Mouse (Mus musculus): ENCODE measurements at regions not wholly inside any gene's neighbourhood (a gene's known extent, or its start where the extent isn't known, plus 50 kb on each side); places are given as distances from the start of the nearest gene placed in this dataset.
"Not testable (repeated sequence)": the region's sequence is repeated elsewhere in the genome, so short reads cannot be mapped to it uniquely, and the experiment has no call there.

DNA sequence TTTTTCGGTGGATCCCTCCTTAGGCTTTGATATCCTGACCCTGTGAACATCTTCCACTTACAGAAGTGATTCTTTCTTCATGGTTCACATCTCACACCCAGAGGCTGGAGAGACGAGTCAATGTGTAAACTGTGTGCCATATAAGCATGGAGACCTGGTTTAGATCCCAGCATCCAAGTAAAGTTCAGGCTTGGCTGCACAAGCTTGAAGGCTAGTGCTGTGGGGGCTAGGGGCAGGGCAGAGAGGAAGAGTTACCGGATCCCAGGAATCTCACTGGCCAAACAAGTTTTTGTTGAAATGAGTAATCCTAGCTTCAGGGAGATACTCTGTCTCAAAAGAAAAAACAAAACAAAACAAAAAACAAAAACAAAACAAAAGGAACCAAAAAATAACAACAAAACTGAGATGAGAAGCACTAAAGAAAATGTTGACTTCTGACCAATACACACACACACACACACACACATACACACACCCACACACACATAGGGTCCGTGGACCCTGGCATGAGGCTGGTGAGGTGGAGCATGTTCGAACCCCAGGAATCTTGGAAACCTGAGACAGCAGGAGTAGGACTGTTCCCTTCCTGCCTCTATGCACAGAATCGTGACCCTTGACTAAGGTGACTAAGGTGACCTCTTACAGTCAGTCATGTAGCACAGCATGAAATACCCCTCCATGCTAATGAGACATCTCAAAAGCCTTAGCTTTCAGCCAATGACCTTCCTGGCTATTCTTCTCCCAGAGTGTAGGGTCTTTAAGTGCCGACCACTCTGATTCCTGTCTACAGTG lies 55.2 kb downstream of the Gm12728 start:
- DNase-seq (ENCODE audit: low spot score), result no peak

DNA sequence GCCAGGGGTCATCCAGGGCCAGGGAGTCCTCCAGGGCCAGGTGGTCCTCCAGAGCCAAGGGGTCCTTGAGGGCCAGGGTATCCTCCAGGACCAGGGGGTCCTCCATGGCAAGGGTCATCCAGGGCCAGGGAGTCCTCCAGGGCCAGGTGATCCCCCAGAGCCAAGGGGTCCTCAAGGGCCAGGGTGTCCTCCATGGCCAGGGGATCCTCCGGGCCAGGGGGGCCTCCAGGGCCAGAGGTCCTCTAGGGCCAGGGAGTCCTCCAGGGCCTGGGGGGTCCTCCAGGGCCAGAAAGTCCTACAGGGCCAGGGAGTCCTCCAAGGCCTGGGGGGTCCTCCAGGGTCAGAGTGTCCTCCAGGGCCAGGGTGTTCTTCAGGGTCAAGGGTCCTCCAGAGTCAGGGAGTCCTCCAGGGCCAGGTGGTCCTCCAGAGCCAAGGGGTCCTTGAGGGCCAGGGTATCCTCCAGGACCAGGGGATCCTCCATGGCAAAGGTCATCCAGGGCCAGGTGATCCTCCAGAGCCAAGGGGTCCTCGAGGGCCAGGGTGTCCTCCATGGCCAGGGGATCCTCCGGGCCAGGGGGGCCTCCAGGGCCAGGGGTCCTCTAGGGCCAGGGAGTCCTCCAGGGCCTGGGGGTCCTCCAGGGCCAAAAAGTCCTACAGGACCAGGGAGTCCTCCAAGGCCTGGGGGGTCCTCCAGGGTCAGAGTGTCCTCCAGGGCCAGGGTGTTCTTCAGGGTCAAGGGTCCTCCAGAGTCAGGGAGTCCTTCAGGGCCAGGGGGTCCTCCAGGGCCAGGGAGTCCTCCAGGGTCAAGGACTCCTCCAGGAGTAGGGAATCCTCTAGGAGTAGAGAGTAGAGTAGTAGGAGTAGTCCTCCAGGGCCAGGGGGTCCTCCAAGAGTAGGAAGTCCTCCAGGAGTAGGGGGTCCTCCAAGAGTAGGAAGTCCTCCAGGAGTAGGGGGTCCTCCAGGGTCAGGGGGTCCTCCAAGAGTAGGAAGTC lies 56.6 kb downstream of the Gm12728 start:
- DNase-seq (ENCODE audit: low spot score), result not testable (repeated sequence)

GRCm38 (mm10) chr4:105853086-105853485 lies 63.4 kb downstream of the Gm12728 start:
- no peak for DNase-seq (ENCODE audit: low spot score)

DNA sequence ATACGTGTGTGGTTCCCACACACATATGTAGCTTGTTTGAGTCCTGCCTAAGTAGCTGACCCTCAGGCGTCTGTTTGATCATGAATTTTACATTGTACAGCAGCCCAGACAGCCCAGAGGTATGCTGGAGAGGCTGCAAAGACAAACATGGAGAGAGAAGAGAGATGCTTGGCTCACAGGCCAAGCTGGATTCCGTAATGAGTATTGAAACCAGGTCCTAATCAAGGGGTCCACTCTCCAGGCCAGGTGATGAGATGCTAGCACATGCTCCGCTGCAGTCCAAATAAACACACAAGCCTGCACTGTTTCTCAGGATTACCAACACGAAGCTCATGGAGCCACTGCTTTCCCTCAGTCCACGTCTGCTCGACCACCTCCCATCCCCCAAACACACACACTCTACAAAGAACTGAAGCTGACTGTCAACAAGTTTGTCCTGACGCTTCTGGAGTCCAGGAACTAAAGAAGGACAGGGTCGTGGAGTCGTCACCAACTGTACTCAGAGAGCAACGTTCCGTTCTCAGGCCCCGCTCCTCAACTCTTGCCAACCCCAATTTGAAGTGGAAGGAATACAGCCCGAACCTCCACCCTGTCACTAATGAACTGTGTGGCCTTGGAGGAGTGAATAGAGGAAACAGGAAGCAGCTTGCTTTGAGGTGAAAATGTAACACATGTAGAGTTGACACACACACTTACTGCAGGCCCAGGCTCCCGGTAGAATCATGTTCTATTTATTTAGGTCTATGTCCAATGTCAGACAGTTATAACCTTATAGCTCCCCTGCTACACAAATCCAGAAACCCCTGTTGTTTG lies 69.6 kb downstream of the Gm12728 start:
- DNase-seq (ENCODE audit: low spot score), result no peak

DNA sequence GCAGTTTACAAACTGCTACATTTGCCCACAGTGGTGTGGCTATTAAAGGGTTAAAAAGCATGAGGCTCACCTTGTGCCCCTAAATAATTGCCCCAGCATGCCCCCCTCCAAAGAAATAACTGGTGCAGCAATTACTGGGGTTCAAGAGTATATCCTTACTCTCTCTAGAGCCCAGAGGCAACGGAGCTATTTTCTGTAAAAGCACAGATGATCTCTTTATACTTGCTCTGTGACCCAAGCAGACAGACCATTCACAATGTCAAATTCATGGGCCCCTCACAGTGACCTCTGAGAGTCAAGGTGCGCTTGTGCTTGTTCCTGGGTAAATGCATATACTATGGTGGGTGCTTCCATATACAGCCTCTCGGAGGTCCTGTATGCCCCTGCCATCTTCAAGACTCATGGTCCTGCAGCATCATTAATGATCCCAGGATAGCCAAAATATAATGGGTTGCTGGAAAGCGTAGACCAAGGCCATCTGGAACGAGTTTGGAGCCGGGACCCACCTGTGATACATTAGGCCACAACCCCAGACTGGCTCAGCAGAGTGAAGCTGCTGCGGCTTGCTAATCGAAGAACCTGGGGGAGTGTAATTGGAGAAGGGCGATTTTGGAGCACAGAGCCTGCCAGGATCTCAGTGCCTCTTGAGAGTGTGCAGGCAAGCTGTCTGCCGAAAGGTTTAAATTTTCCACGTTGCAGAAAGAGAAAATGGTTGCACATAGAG lies 71.4 kb downstream of the Gm12728 start:
- no peak for DNase-seq (ENCODE audit: low spot score)

DNA sequence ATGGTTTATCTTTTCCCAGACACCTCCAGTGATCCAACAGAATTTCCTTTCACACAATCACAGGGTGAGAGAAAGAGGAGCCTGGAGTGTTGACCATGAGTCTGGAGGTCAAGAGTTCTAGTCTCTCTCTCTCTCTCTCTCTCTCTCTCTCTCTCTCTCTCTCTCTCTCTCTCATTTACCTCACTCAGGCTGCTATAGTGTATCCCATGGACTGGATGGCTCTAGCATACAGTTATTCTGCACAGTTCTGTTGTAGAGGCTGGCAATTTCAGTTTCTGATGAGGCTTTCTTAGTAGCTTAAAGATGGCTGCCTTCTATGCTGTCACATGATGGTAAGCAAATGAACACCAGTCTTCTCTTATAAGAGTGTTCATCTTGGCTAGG lies 72.0 kb downstream of the Gm12728 start:
- no peak for DNase-seq (ENCODE audit: low spot score)

DNA sequence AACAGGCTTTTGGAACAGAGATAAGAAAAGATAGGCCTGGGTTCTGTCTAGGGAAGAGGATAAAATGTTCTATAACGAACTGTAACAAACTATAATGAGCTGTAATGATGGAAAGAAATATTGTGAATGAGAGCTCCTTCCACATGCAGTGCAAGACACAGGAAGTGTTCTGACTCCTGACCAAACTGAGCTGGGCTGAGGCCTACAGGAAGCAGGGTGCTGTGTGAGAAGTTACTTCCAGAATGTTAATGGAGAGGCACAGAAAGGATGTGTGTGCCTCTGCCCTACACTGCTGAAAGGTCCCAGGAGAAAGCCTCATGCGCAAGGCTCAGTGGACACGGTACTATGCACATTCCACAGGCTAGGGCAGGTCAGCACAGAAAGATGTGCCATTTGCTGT lies 80.8 kb downstream of the Gm12728 start:
- DNase-seq (ENCODE audit: low spot score), result no peak

DNA sequence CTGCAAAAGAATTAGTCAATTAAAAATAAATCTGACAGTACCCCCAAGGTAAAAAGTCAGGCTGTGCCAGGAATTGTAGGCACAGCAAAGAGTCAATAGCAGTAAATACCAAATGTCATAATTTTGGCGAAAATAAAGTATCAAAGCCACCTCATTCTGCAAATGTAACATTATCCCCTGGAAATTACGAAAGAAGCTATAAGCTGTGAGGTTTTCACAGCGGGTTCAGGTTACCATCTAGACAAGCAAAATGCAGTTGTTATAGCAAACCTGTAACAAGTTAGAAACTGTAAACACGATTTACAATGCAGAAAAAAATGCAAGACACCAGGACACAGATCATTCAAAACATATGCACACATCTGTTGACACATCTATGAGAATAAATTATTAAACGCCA lies 87.6 kb downstream of the Gm12728 start:
- DNase-seq (ENCODE audit: low spot score), result no peak

- DNase-seq (ENCODE audit: low spot score), result no peak
Measured at GRCm38 (mm10) chr4:105879891-105880290, 90.2 kb downstream of the Gm12728 start.

- DNase-seq (ENCODE audit: low spot score), result no peak
Measured at GRCm38 (mm10) chr4:105884791-105885190, 95.1 kb downstream of the Gm12728 start.

DNA sequence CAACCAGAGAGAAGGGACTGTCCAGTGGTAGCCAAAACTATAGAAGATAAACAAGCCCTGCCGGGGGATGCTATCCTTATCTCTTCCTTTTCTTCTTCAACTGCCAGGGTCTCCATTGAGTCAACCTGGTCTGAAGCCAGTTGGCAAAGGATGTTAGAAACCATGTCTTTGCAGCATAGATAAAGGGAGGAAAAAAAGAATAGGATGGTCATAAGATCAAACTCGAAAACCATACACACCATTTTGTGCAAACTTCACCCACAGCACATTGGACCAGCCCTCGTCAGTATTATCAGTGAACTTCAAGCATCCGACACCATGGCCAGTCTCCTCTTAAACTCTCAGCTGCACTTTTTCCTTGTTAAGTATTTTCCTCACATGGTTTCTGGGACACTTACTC lies 101.8 kb downstream of the Gm12728 start:
- DNase-seq (ENCODE audit: low spot score), result no peak

DNA sequence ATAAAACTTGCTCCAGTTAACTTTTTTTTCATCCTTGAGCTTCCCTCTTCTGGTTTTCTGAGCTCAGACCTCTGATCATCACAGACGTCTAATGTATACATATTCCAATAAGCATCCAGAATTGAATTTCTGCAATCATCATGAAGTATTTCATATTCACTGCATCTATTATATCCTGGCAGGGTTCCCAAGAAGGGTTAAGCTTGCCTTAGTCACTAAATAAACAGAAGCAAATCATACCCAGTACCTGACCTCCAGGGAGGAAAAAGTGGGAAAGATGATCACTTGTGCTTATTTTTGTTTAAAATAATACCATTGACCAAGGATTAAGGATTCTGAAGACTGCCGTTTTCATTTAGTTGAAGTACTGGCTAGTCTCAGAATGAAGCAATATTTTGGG lies 102.4 kb downstream of the Gm12728 start:
- DNase-seq (ENCODE audit: low spot score), result no peak

DNA sequence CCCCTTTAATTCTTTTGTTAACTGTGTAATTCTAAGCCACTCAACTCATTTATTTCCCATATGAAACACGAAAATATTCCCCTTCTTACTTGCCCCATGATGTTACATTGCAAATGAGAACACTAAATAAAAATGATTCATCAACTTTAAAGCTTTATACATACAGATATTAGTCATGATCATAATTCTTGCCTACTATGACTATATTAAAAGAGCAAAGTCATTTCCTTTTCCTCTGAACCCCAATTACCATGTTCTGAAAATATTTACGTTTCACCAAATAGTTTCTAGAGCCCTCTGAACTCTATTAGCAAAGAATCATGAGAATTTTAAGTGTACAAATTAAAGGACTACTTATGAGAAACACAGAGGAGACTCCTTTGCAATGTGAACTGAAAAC lies 105.4 kb downstream of the Gm12728 start:
- DNase-seq (ENCODE audit: low spot score), result no peak

DNA sequence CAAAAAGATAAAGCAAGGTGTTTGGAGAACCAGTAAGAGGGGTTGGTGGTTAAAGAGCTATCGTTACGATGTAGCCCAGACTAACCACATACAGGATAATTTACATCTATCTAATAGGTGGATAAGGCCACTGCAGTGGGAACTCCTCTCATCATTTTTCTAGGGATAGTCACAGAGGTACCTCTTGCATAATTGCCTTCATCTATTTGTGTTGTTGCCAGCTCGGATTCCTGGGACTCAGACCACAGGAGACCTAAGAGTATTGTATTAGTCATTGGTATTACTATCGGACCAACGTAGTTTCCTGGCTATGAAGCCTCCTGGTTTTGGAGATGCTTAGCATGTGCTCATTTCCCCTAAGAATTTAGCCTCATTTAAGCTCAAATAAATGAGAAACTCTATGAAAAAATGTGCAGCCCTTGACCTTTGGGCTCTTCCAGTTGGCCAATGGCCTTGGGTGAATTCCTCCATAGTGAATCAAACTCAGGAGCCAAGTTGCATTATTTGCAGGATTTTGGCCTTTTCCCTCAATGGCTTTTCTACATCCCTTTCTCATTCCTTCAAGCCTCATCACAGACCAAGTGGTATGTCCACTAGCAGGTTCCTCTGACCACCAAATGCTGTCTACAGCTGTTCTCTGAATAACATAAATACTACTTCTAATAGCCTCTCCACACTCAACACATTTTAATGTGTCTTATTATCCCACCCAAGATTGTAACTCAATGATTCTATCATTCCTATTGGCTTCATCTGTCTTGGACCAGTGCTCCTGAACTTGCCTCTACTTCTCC lies 108.6 kb downstream of the Gm12728 start:
- no peak for DNase-seq (ENCODE audit: low spot score)

- no peak for DNase-seq (ENCODE audit: low spot score)
Measured at GRCm38 (mm10) chr4:105904896-105905295, 115.2 kb downstream of the Gm12728 start.

- DNase-seq (ENCODE audit: low spot score), result no peak
Measured at GRCm38 (mm10) chr4:105906411-105906810, 116.7 kb downstream of the Gm12728 start.

DNA sequence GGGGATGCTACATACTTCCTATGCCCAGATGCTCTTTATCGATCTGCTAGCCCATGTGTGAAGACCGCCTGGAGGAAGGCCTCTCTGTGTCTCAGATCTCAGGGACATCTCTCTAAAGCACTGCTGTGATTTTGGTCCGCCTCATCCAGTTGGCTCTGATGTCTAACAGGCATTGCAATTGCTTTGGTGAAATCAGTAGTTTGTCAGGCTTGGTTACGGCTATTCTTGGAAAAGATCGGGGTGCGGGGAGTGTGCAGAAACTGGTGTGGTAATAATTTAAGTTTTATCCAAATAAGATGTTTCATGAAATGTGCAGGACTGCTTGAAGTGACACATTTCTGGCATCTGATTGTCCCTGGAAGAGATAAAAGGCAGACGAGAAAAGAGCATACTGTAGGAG lies 117.9 kb downstream of the Gm12728 start:
- no peak for DNase-seq (ENCODE audit: low spot score)

- no peak for DNase-seq (ENCODE audit: low spot score)
Measured at GRCm38 (mm10) chr4:105908281-105908680, 118.6 kb downstream of the Gm12728 start.

GRCm38 (mm10) chr4:105909272-105909671 lies 119.6 kb downstream of the Gm12728 start:
- DNase-seq (ENCODE audit: low spot score), result no peak

- DNase-seq (ENCODE audit: low spot score), result no peak
Measured at GRCm38 (mm10) chr4:105910666-105911065, 121.0 kb downstream of the Gm12728 start.

DNA sequence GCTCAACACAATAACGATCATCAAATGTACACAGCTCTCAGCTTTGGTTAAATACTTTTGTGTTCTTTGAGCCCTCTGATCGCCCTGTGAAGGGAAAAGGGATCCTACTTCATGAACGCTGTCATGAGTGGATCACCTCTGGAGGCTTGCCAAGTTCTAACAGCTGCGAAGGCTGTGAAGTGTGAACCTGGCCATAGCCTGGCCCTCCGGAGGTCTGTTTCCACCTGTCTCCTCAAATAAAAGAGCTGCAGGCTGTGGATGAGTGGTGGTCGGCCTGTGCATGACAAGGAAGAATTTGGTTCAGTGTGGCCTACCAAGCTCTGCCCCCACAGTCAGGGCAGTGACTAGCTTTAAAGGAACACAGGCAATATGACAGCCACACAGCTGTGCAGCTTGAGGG lies 122.0 kb downstream of the Gm12728 start:
- no peak for DNase-seq (ENCODE audit: low spot score)

Measured in ovary, adult 18-20 months (tissue).